Comparison of ENCODE assay signal across 8 mouse cellular contexts in the genomic region with DNA sequence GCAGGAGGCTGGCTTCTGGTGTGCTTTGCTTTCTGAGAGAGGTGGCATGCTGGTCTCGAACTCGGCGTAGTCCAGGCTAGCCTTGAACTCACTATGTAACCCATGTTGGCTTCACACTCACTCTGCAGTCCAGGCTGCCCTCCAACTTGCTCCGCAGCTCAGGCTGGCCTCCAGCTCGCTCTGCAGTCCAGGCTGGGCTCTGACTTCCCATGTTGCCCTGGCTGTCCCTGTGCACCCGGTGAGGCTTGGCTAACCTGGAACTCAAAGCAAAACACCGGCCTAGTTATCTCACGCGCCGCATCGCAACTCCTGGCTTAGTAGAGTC. TPM values are rescaled to one million over a fixed set of nuclear protein-coding genes. Genes with fewer than 3 reads are reported as not detected.
A peak's percentile ranks its signal among the peaks of the same experiment; 100 is the strongest.
DNase-seq lines count a peak whose midpoint lies in the region; ATAC-seq and TF ChIP-seq lines count a peak whose summit lies in the region.

No protein-coding gene starts in this region.

- in situ Hi-C loops in ES-E14 (cut with MboI; ENCODE audit: low sequenced_read_pairs in 2 of 2, unreplicated experiment in 2 of 2) = no loop called here

- H3K4me1 ChIP-seq in heart, embryonic 12.5 days (replicated peaks) = peaks cover 28% of the 10 kb centered on the region
- H3K4me1 ChIP-seq in ES-E14 (ENCODE audit: control insufficient read depth in 2 of 2, insufficient read depth in 2 of 2, low read length in 2 of 2, poor library complexity in 1 of 2) = peaks cover 3 to 5% of the 10 kb centered on the region in 2 experiments; a peak in 2 of 4 replicates
- H3K4me1 ChIP-seq in stomach, embryonic 16.5 days (ENCODE audit: control insufficient read depth, insufficient read depth, low read length) = peaks cover 34% of the 10 kb centered on the region

- H3K4me3 ChIP-seq in heart, embryonic 12.5 days = peak overlapping the region; percentile 98
- H3K4me3 ChIP-seq in ES-E14 (ENCODE audit: insufficient read depth in 1 of 2, low read depth in 1 of 2, low read length in 2 of 2, poor library complexity in 1 of 2, severe bottlenecking in 1 of 2) = peak overlapping the region; percentile 77
- peak overlapping the region; percentile 90 for H3K4me3 ChIP-seq in stomach, embryonic 16.5 days (replicated peaks; ENCODE audit: low read length)

- ATAC-seq in heart, embryonic 12.5 days (ENCODE audit: insufficient number of reproducible peaks, low FRiP score) = no peak
- ATAC-seq in erythroblast, adult 5-6 weeks (replicated peaks; ENCODE audit: low FRiP score, poor library complexity, severe bottlenecking) = 0 out of 2 replicates have a peak, but pooled peaks have one; percentile 0
- ATAC-seq in stomach, embryonic 16.5 days (ENCODE audit: insufficient read depth, low FRiP score) = no peak; the same call in 1 of the 2 replicates

- H3K27ac ChIP-seq in heart, embryonic 12.5 days (ENCODE audit: poor library complexity, severe bottlenecking) = peak overlapping the region; percentile 37; the same call in 1 of the 2 replicates
- H3K27ac ChIP-seq in ES-E14 (ENCODE audit: insufficient read depth, low read depth, low read length, poor library complexity, severe bottlenecking) = no peak overlapping the region
- H3K27ac ChIP-seq in stomach, embryonic 16.5 days (ENCODE audit: low read length) = no peak overlapping the region

- H3K4me2 ChIP-seq in heart, embryonic 12.5 days = peak overlapping the region; percentile 100
- peak overlapping the region; percentile 98 for H3K4me2 ChIP-seq in stomach, embryonic 16.5 days (ENCODE audit: low read depth, low read length)

- peak overlapping the region; percentile 96 for H3K9ac ChIP-seq in heart, embryonic 12.5 days
- peak overlapping the region; percentile 67 for H3K9ac ChIP-seq in ES-E14 (ENCODE audit: insufficient read depth, low read depth, low read length, poor library complexity, severe bottlenecking)
- peak overlapping the region; percentile 93 for H3K9ac ChIP-seq in stomach, embryonic 16.5 days (ENCODE audit: low read length)

- H3K9me3 ChIP-seq in heart, embryonic 12.5 days (replicated peaks) = no peaks in the 10 kb centered on the region
- H3K9me3 ChIP-seq in ES-E14 (ENCODE audit: control insufficient read depth, insufficient read depth, low read depth, low read length) = no peaks in the 10 kb centered on the region
- no peaks in the 10 kb centered on the region for H3K9me3 ChIP-seq in stomach, embryonic 16.5 days (replicated peaks; ENCODE audit: control insufficient read depth, low read length)

- 18% methylated on average over 11 of the region's 11 CpGs for WGBS in heart, embryonic 12.5 days
- WGBS in stomach, embryonic 16.5 days = 17% methylated on average over 10 of the region's 11 CpGs

- H3K27me3 ChIP-seq in heart, embryonic 12.5 days (replicated peaks) = no peaks in the 10 kb centered on the region
- no peaks in the 10 kb centered on the region for H3K27me3 ChIP-seq in stomach, embryonic 16.5 days (ENCODE audit: control insufficient read depth, insufficient read depth, low read length)

- DNase-seq in heart, postnatal 25 days (ENCODE audit: low spot score) = no peak
- no peak for DNase-seq in ES-E14 (ENCODE audit: low read depth, low spot score)
- peak; percentile 65 for DNase-seq in liver
- DNase-seq in urinary bladder, postnatal 4 days (ENCODE audit: low spot score in 2 of 2) = no peak
- DNase-seq in ovary, postnatal 10 days (ENCODE audit: low spot score) = no peak

- peaks cover 24% of the 10 kb centered on the region for H3K36me3 ChIP-seq in heart, embryonic 12.5 days
- H3K36me3 ChIP-seq in ES-E14 (ENCODE audit: control insufficient read depth, insufficient read depth, low read length, poor library complexity, severe bottlenecking) = peaks cover 17% of the 10 kb centered on the region
- H3K36me3 ChIP-seq in stomach, embryonic 16.5 days (ENCODE audit: control insufficient read depth, insufficient read depth, low read length) = peaks cover 5% of the 10 kb centered on the region; the same call in 1 of the 2 replicates

- intact Hi-C loops in heart, postnatal 25 days (cut with DNase I) = no loop called here

TF ChIP-seq in ES-E14, 5 proteins besides CTCF, POLR2A, EP300 and RAD21:
- no peak for TF ChIP-seq ZNF384 (IDR thresholded peaks at IDR 0.05; ENCODE audit: low read depth, low read length)
- no peak for TF ChIP-seq CHD2 (IDR thresholded peaks at IDR 0.05; ENCODE audit: low read depth, low read length)
- TF ChIP-seq ZC3H11A (IDR thresholded peaks at IDR 0.05; ENCODE audit: borderline replicate concordance, low read depth, low read length) = no peak
- no peak for TF ChIP-seq HCFC1 (IDR thresholded peaks at IDR 0.05; ENCODE audit: borderline replicate concordance, insufficient read depth, low read length)
- no peak for TF ChIP-seq MAFK (IDR thresholded peaks at IDR 0.05; ENCODE audit: insufficient read depth, low read depth, low read length)
TF ChIP-seq in ES-E14: peak in this region for 0.

RNA-seq across cellular contexts. Expression of a gene that starts 0.6 kb away (rescaled TPM):
- 34.8 and 35.2 TPM in 2 replicates for polyA plus RNA-seq in heart, embryonic 12.5 days (2016; fragmentation: Nextera tagmentation; extraction: Ambion mirVana)
- total RNA-seq in heart, postnatal 25 days (2021) = 10 to 100 TPM; 22.4 to 23.6 TPM
- 38.9 and 66.1 TPM in 2 replicates for total RNA-seq in ES-E14 (2012; rRNA removed)
- total RNA-seq in erythroblast, adult 5-6 weeks (2015; ENCODE audit: low replicate concordance) = 225 and 274 TPM in 2 replicates
- 343 and 430 TPM in 2 replicates for total RNA-seq in erythroblast, adult 5-6 weeks (2017; ENCODE audit: low replicate concordance)
- polyA plus RNA-seq in stomach, embryonic 16.5 days (2015; fragmentation: Nextera tagmentation; extraction: Ambion mirVana) = 40.0 and 42.7 TPM in 2 replicates

RNA-seq across cellular contexts. Expression of a gene that starts 0.7 kb away (rescaled TPM):
- 177 and 182 TPM in 2 replicates for polyA plus RNA-seq in heart, embryonic 12.5 days (2016; fragmentation: Nextera tagmentation; extraction: Ambion mirVana)
- 10 to 100 TPM; 20.9 to 31.6 TPM for total RNA-seq in heart, postnatal 25 days (2021)
- total RNA-seq in ES-E14 (2012; rRNA removed) = 385 and 464 TPM in 2 replicates
- total RNA-seq in erythroblast, adult 5-6 weeks (2015; ENCODE audit: low replicate concordance) = 27.8 and 33.2 TPM in 2 replicates
- 59.8 and 67.9 TPM in 2 replicates for total RNA-seq in erythroblast, adult 5-6 weeks (2017; ENCODE audit: low replicate concordance)
- 192 and 210 TPM in 2 replicates for polyA plus RNA-seq in stomach, embryonic 16.5 days (2015; fragmentation: Nextera tagmentation; extraction: Ambion mirVana)

RNA-seq across cellular contexts. Expression of a gene that starts 11.9 kb away (rescaled TPM):
- 0.46 and 0.54 TPM in 2 replicates for polyA plus RNA-seq in heart, embryonic 12.5 days (2016; fragmentation: Nextera tagmentation; extraction: Ambion mirVana)
- 10 to 100 TPM in 1 of 2 experiments, 1 to 10 TPM in 1; 6.3 to 10.6 TPM for total RNA-seq in heart, postnatal 25 days (2021)
- 2.4 and 6.9 TPM in 2 replicates for total RNA-seq in ES-E14 (2012; rRNA removed)
- not detected in 2 replicates for total RNA-seq in erythroblast, adult 5-6 weeks (2015; ENCODE audit: low replicate concordance)
- total RNA-seq in erythroblast, adult 5-6 weeks (2017; ENCODE audit: low replicate concordance) = not detected in 2 replicates
- 0.05 and 0.12 TPM in 2 replicates for polyA plus RNA-seq in stomach, embryonic 16.5 days (2015; fragmentation: Nextera tagmentation; extraction: Ambion mirVana)

RNA-seq across cellular contexts. Expression of a gene that starts 15.9 kb away (rescaled TPM):
- not detected in 2 replicates for polyA plus RNA-seq in heart, embryonic 12.5 days (2016; fragmentation: Nextera tagmentation; extraction: Ambion mirVana)
- not detected for total RNA-seq in heart, postnatal 25 days (2021)
- 0.26 TPM in 1 of 2 replicates, not detected in the other for total RNA-seq in ES-E14 (2012; rRNA removed)
- not detected in 2 replicates for total RNA-seq in erythroblast, adult 5-6 weeks (2015; ENCODE audit: low replicate concordance)
- total RNA-seq in erythroblast, adult 5-6 weeks (2017; ENCODE audit: low replicate concordance) = 0.17 TPM in 1 of 2 replicates, not detected in the other
- 0.06 TPM in 1 of 2 replicates, not detected in the other for polyA plus RNA-seq in stomach, embryonic 16.5 days (2015; fragmentation: Nextera tagmentation; extraction: Ambion mirVana)

RNA-seq across cellular contexts. Expression of a gene that starts 29.3 kb away (rescaled TPM):
- polyA plus RNA-seq in heart, embryonic 12.5 days (2016; fragmentation: Nextera tagmentation; extraction: Ambion mirVana) = 1,577 and 1,597 TPM in 2 replicates
- 100 to 1,000 TPM; 883 to 894 TPM for total RNA-seq in heart, postnatal 25 days (2021)
- total RNA-seq in ES-E14 (2012; rRNA removed) = 823 and 1,116 TPM in 2 replicates
- total RNA-seq in erythroblast, adult 5-6 weeks (2015; ENCODE audit: low replicate concordance) = 1,067 and 1,159 TPM in 2 replicates
- 242 and 348 TPM in 2 replicates for total RNA-seq in erythroblast, adult 5-6 weeks (2017; ENCODE audit: low replicate concordance)
- polyA plus RNA-seq in stomach, embryonic 16.5 days (2015; fragmentation: Nextera tagmentation; extraction: Ambion mirVana) = 1,560 and 1,582 TPM in 2 replicates
